Mouse (Mus musculus): ENCODE measurements around the gene Eef2k.

- TF ChIP-seq CTCF (IDR thresholded peaks at IDR 0.05; ENCODE audit: insufficient read depth, low read length) (no peak), POLR2A (IDR thresholded peaks at IDR 0.05; ENCODE audit: borderline replicate concordance, extremely low read depth, low read depth, low read length) (peak; percentile 34; the same call in 1 of the 2 replicates)
Measured at GRCm38 (mm10) chr7:120843037-120843621, 498 bp downstream of the Eef2k start.
